Mouse (Mus musculus) layer of hippocampus, postnatal 25 days (tissue): Measurements from ENCODE around the gene Spc25. TPM values are rescaled to one million over a fixed set of nuclear protein-coding genes. Genes with fewer than 3 reads are reported as not detected.

Experiments used
- DNase-seq, 2 experiments: peaks; one replicate each; pipeline ENCODE4 v3.0.0; 2022; ENCODE audit warnings: mixed read lengths in 2 of 2, low spot score in 1 of 2; ENCODE audit errors: extremely low spot score in 1 of 2
- total RNA-seq, 2 experiments: library from RNA; stranded (reverse); gene quantifications; 2 replicates each; pipeline ENCODE4 v1.2.3; 2021

Gene Spc25
- total RNA-seq, 2 experiments from 2014 or later, result 1.1 to 1.4 TPM

DNA sequence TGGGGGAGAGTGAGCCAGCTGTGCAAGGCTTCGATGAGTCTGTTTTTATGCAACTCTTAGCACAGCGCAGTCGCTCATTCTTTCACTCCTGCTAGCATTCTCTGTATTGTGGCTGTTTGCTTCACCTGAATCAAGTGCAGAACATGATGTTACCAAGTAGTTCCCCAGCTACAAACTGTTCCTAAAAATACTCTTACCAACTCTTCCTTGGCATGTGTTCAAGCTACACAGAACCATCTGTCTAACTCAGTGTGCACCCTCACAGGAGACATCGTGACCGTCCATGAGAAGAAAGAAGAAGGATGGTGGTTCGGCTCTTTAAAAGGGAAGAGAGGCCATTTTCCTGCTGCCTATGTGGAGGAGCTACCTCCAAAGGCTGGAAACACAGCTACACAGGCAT, 17.3 kb downstream of the Spc25 start:
- DNase-seq, result no peak

GRCm38 (mm10) chr2:69187990-69188389, 18.0 kb downstream of the Spc25 start:
- DNase-seq, result no peak

GRCm38 (mm10) chr2:69179721-69180120, 26.3 kb downstream of the Spc25 start:
- no peak for DNase-seq

DNA sequence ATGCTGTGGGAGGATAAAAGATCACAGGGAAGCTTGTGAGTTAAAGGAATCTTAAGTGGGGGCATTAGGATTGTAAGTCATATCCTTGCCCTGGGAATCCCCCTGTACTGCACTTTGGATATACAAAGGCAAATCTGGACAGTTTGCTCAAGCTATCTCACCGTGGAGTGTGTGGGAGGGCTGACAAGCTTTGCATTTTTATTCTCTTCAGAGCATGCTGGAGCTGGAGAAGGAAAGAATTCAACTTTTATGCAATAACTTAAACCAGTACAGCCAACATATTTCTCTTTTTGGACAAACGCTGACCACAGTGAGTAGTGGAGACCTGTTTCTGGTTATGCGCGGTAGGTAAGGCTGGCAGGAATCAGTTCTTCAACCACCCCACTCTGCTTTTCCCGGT, 30.7 kb downstream of the Spc25 start:
- no peak for DNase-seq

DNA sequence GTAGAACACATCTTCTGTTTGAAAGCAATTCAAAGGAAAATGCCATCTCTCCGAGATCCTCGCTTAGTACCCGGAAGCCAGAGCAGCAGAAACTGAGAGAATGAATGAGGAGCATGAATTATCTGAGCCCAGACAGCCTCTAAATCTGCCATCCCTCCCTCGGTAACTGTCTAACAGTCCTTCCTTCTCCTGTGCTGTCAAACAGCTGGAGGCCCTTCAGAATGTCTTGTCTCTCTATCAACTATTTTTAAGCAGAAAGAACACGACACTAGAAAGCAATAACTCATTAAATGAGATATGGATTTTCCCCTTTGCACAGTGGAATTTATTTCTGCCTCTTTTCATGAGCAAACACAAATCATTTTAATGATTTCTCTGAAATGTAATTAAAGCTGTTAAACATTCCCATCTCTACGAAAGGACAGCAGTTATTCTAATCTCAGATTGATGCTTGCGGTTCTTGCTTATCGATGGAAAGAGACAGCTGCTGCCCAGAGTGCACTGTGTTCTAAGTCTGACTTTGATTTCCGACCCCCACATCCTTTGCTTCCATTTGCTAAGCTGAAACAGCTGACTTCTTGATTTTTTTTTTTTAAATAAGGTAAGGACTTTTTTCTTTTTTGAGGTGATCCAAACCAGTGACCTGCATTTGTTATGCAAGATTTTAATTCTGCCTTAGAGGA, 35.5 kb downstream of the Spc25 start:
- no peak for DNase-seq

GRCm38 (mm10) chr2:69158907-69159306, 47.1 kb downstream of the Spc25 start:
- no peak for DNase-seq

DNA sequence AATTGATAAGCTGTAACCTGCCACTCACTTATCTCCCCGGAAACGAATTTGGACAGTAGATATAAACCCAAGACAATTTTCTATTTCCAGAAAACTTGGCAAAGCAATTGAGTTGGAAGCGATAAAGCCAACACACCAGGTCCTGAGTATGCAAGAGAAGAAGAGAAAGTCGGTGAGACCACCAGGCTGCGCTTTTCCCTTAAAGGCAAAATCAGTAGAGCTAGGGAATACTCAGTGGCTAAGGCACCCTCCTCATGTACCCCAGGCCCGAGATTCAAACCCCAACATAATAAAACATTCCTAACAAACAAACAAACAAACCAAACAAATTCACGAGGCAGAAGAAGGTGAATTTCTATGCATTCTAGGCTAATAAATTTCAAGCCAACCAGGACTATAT, 49.7 kb downstream of the Spc25 start:
- no peak for DNase-seq

DNA sequence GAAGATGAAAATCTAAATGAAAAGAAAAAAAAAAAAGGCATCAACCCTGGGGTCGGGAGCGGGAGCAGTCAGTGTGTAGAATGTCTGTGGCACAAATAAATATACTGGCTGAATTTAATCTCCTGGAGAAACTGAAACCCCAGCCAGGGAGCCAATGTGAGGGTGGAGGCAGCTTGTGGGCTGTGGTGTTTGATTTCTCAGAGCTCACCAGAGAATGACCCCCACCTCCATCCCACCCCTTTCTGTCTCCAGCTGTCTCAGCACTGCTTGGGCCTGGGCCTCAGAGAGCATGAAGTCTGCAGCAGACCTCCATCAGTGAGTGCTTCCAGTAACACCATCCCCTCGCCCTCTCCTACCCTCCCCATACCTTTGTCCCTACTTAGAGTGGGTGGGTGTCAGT, 50.1 kb downstream of the Spc25 start:
- no peak for DNase-seq

GRCm38 (mm10) chr2:69150841-69151240, 55.2 kb downstream of the Spc25 start:
- DNase-seq, result no peak

DNA sequence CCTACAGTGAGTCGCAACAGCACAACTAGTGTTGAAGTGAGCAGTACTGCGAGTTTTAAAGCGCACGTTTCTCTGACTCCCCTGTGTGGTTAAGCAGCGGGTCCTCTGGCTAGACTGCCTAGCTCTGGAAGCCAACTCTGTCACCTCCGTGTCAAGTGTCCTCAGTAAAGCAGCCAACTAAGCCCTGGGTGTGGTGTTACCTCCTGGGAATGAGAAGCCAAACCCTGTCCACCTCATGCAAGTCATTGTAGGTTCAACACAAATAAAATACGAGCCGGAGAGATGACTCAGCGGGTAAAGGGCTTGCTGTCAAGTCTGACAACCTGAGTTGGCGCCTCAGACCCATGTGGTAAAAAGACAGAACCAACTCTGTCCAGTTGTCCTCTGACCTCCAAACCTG, 56.8 kb downstream of the Spc25 start:
- DNase-seq, result no peak

GRCm38 (mm10) chr2:69148691-69149090, 57.3 kb downstream of the Spc25 start:
- DNase-seq, result no peak

Other genes starting within 250 kb of the Spc25 start
- gene Nostrin, start 70.4 kb downstream of the Spc25 start, total RNA-seq, result 1 to 10 TPM; 3.3 to 4.2 TPM
- gene G6pc2, start 4.9 kb upstream of the Spc25 start, total RNA-seq, result not detected
- under 1 TPM in 1 of 2 experiments, not detected in 1; 0.07 TPM for gene Abcb11, start 136.4 kb upstream of the Spc25 start, total RNA-seq
- gene Dhrs9, start 174.3 kb upstream of the Spc25 start, total RNA-seq, result not detected